Mouse (Mus musculus) midbrain, embryonic 16.5 days (tissue): Measurements from ENCODE around the gene Rnf43. TPM values are rescaled to one million over a fixed set of nuclear protein-coding genes. Genes with fewer than 3 reads are reported as not detected.

Source experiments
- ATAC-seq: fragments of 200-750 bp; cut with Nextera tagmentation; 2 replicates; pipeline ENCODE4 v1.8.0; 2017; ENCODE audit warnings: moderate TSS enrichment
- H3K27ac ChIP-seq: fragments of 300-500 bp; sonication (generic); 2 replicates; pipeline ENCODE4 v1.5.1; 2014; ENCODE audit warnings: mild to moderate bottlenecking, low read length, mixed read lengths
- H3K27me3 ChIP-seq: fragments of 300-500 bp; sonication (generic); 2 replicates; pipeline ENCODE4 v1.6.1; 2014; ENCODE audit warnings: low read depth, low read length, mixed read lengths; ENCODE audit not compliant: control insufficient read depth, insufficient read depth
- H3K36me3 ChIP-seq: fragments of 300-500 bp; sonication (generic); 2 replicates; pipeline ENCODE4 v1.6.1; 2014; ENCODE audit warnings: mild to moderate bottlenecking, low read length, moderate library complexity, mixed read lengths; ENCODE audit not compliant: control insufficient read depth, insufficient read depth
- H3K4me1 ChIP-seq: fragments of 300-500 bp; sonication (generic); 2 replicates; pipeline ENCODE4 v1.6.1; 2014; ENCODE audit warnings: mild to moderate bottlenecking, low read length, mixed read lengths; ENCODE audit not compliant: control insufficient read depth, insufficient read depth
- H3K4me2 ChIP-seq: fragments of 300-500 bp; sonication (generic); 2 replicates; pipeline ENCODE4 v1.6.1; 2014; ENCODE audit warnings: mild to moderate bottlenecking, low read length, mixed read lengths
- H3K4me3 ChIP-seq: fragments of 300-500 bp; sonication (generic); 2 replicates; pipeline ENCODE4 v1.5.1; 2014; ENCODE audit warnings: low read depth, mild to moderate bottlenecking, low read length, moderate library complexity, mixed read lengths
- H3K9ac ChIP-seq: fragments of 300-500 bp; sonication (generic); 2 replicates; pipeline ENCODE4 v1.6.1; 2014; ENCODE audit warnings: low read depth, low read length, mixed read lengths
- H3K9me3 ChIP-seq: fragments of 300-500 bp; sonication (generic); replicated peaks from 2 replicates; pipeline ENCODE4 v1.6.1; 2014; ENCODE audit warnings: mild to moderate bottlenecking, low read length, mixed read lengths; ENCODE audit not compliant: control insufficient read depth, poor library complexity, severe bottlenecking
- WGBS: fragments of 180-500 bp; shearing (Covaris S2); extraction: QIAGEN DNeasy Blood & Tissue Kit; methylation state at CpG from one replicate; pipeline ENCODE4 v1.1.7; 2014; 5-methylcytosine and 5-hydroxymethylcytosine counted together
- polyA plus RNA-seq: library from polyadenylated mRNA; unstranded; fragments of >200 nt; fragmentation: Nextera tagmentation; extraction: Ambion mirVana; gene quantifications from 2 replicates; pipeline ENCODE4 v1.2.1, GENCODE M21; 2015

Gene Rnf43
- polyA plus RNA-seq, 1 experiment from 2014 or later: 0.68 TPM

GRCm38 (mm10) chr11:87712188-87712587, 49.7 kb downstream of the Rnf43 start:
- no peak overlapping the region for H3K4me2 ChIP-seq
- H3K27ac ChIP-seq: no peak overlapping the region
- no peak overlapping the region for H3K4me3 ChIP-seq
- 79% methylated on average over 4 of the region's 4 CpGs for WGBS
- ATAC-seq: no peak
- H3K9ac ChIP-seq: no peak overlapping the region
- H3K36me3 ChIP-seq: no peaks in the 10 kb centered on the region
- H3K27me3 ChIP-seq: no peaks in the 10 kb centered on the region
- H3K9me3 ChIP-seq: no peaks in the 10 kb centered on the region
- peaks cover 10% of the 10 kb centered on the region for H3K4me1 ChIP-seq

DNA sequence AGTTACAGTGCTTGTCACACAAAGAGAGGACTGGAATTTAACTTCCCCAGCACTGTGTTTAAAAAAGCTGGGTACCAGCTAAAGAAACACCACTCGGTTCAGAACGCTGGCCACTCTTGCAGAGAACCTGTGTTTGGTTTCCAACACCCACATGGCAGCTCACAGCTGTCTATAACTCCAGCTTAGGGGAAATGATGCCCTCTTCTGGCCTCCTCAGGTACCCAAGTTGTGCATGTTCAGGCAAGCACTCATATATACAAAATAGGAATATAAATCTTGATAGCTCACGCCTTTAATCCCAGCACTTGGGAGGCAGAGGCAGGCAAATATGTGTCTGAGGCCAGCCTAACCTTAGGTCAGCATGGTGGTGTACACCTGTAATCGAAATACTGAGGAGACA, 53.5 kb downstream of the Rnf43 start:
- Histone ChIP-seq H3K9ac (no peak overlapping the region), H3K4me3 (no peak overlapping the region), H3K27ac (no peak overlapping the region), H3K9me3 (no peaks in the 10 kb centered on the region), H3K4me2 (no peak overlapping the region), H3K4me1 (no peaks in the 10 kb centered on the region), H3K27me3 (no peaks in the 10 kb centered on the region), H3K36me3 (no peaks in the 10 kb centered on the region)
- ATAC-seq: no peak
- 87% methylated on average over 4 of the region's 4 CpGs for WGBS

- no peak for ATAC-seq
- 56% methylated on average over 7 of the region's 7 CpGs for WGBS
Observed at GRCm38 (mm10) chr11:87719526-87719925, 57.0 kb downstream of the Rnf43 start.

GRCm38 (mm10) chr11:87720324-87720723, 57.8 kb downstream of the Rnf43 start:
- WGBS: 55% methylated on average over 9 of the region's 9 CpGs
- Histone ChIP-seq H3K36me3 (no peaks in the 10 kb centered on the region), H3K4me3 (no peak overlapping the region), H3K4me2 (no peak overlapping the region), H3K27me3 (no peaks in the 10 kb centered on the region), H3K9ac (no peak overlapping the region), H3K27ac (no peak overlapping the region), H3K9me3 (no peaks in the 10 kb centered on the region), H3K4me1 (no peaks in the 10 kb centered on the region)
- ATAC-seq: no peak

More at GRCm38 (mm10) chr11:87719526-87719925, 57.0 kb downstream of the Rnf43 start:
- Histone ChIP-seq H3K4me1 (no peaks in the 10 kb centered on the region), H3K27ac (no peak overlapping the region), H3K4me3 (no peak overlapping the region), H3K9ac (peak overlapping the region; percentile 46; the same call in 1 of the 2 replicates), H3K36me3 (no peaks in the 10 kb centered on the region), H3K27me3 (no peaks in the 10 kb centered on the region), H3K4me2 (no peak overlapping the region), H3K9me3 (no peaks in the 10 kb centered on the region)

- WGBS: 81% methylated on average over 9 of the region's 9 CpGs
- H3K4me3 ChIP-seq: no peak overlapping the region
- H3K36me3 ChIP-seq: no peaks in the 10 kb centered on the region
- H3K4me1 ChIP-seq: no peaks in the 10 kb centered on the region
- H3K4me2 ChIP-seq: no peak overlapping the region
- H3K9ac ChIP-seq: no peak overlapping the region
- no peak overlapping the region for H3K27ac ChIP-seq
- no peak for ATAC-seq
- H3K27me3 ChIP-seq: no peaks in the 10 kb centered on the region
- no peaks in the 10 kb centered on the region for H3K9me3 ChIP-seq
Observed at GRCm38 (mm10) chr11:87720839-87721238, 58.3 kb downstream of the Rnf43 start.

GRCm38 (mm10) chr11:87722168-87722567, 59.6 kb downstream of the Rnf43 start:
- 77% methylated on average over 3 of the region's 3 CpGs for WGBS
- H3K9me3 ChIP-seq: no peaks in the 10 kb centered on the region
- H3K27ac ChIP-seq: no peak overlapping the region
- no peaks in the 10 kb centered on the region for H3K36me3 ChIP-seq
- no peak for ATAC-seq
- no peaks in the 10 kb centered on the region for H3K27me3 ChIP-seq
- no peak overlapping the region for H3K9ac ChIP-seq
- no peak overlapping the region for H3K4me3 ChIP-seq
- no peak overlapping the region for H3K4me2 ChIP-seq
- no peaks in the 10 kb centered on the region for H3K4me1 ChIP-seq

DNA sequence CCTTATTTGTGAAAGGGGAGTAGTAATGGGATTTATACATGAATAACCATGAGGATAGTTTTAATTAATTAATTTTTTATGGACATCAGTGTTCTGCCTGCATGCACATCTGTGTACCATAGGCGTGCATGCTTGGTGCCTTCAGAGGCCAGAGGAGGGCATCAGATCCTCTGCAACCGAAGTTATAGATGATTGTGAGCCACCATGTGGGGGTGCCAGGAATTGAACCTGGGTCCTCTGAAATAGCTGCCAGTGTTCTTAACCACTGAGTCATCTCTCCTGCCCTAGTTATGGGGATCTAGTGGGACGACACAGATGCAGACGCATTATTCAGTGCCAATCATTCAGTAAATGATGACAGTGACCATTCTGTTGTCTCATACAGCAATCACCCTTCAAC, 60.4 kb downstream of the Rnf43 start:
- H3K9ac ChIP-seq: no peak overlapping the region
- H3K36me3 ChIP-seq: no peaks in the 10 kb centered on the region
- no peak overlapping the region for H3K4me3 ChIP-seq
- no peak overlapping the region for H3K4me2 ChIP-seq
- H3K27me3 ChIP-seq: no peaks in the 10 kb centered on the region
- H3K9me3 ChIP-seq: no peaks in the 10 kb centered on the region
- H3K27ac ChIP-seq: no peak overlapping the region
- 75% methylated on average over 4 of the region's 4 CpGs for WGBS
- ATAC-seq: no peak
- H3K4me1 ChIP-seq: no peaks in the 10 kb centered on the region

DNA sequence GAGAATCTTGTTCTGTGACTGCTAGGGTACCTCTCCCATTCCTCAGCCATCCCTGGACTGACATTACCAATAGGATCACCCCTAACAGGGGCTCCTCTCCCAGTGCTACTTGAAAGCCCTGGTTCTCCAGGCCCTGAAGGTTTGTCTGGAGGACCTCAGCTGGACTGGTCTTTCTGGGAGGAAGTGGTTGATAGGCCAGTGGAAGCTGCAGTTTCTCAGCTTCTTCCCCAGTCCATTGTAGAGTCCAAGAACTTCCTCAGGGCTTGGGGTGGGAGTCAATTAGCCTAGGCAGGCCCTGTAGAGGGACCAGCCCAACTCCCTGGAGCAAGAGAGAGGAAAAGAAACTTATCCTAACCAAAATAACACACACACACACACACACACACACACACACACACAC, 63.0 kb downstream of the Rnf43 start:
- Histone ChIP-seq H3K27ac (no peak overlapping the region), H3K9ac (no peak overlapping the region), H3K9me3 (no peaks in the 10 kb centered on the region), H3K4me3 (no peak overlapping the region), H3K4me2 (no peak overlapping the region), H3K27me3 (no peaks in the 10 kb centered on the region), H3K4me1 (no peaks in the 10 kb centered on the region), H3K36me3 (no peaks in the 10 kb centered on the region)
- no peak for ATAC-seq

GRCm38 (mm10) chr11:87725964-87726562, 63.5 kb downstream of the Rnf43 start:
- Histone ChIP-seq H3K4me1 (no peaks in the 10 kb centered on the region), H3K36me3 (no peaks in the 10 kb centered on the region), H3K9ac (no peak overlapping the region), H3K9me3 (no peaks in the 10 kb centered on the region), H3K4me2 (no peak overlapping the region), H3K27me3 (no peaks in the 10 kb centered on the region), H3K4me3 (no peak overlapping the region), H3K27ac (no peak overlapping the region)
- WGBS: 22% methylated on average over 6 of the region's 6 CpGs
- no peak for ATAC-seq
